Mouse (Mus musculus) granulocyte monocyte progenitor cell, adult 5-6 weeks (primary cell): ENCODE results near the gene Bub1b. TPM values are rescaled to one million over a fixed set of nuclear protein-coding genes. Genes with fewer than 3 reads are reported as not detected.
A peak's percentile ranks its signal among the peaks of the same experiment; 100 is the strongest.

Experiments used
- ATAC-seq: replicated peaks from 2 replicates; pipeline ENCODE4 v1.8.0; 2016; ENCODE audit warnings: mild to moderate bottlenecking, moderate TSS enrichment, inconsistent platforms; ENCODE audit not compliant: poor library complexity, severe bottlenecking
- total RNA-seq, 2 experiments: library from RNA; stranded (forward) in 1 of 2; stranded (reverse) in 1 of 2; fragments of 200-712, 200-1000 nt in 1 of 2; fragments of >200 nt in 1 of 2; fragmentation: Nextera tagmentation in 1 of 2; gene quantifications; 2 replicates each; pipeline ENCODE4 v1.2.3; 2014 to 2017

Gene Bub1b
- total RNA-seq, 2 experiments from 2014 or later = 39.4 to 117 TPM

DNA sequence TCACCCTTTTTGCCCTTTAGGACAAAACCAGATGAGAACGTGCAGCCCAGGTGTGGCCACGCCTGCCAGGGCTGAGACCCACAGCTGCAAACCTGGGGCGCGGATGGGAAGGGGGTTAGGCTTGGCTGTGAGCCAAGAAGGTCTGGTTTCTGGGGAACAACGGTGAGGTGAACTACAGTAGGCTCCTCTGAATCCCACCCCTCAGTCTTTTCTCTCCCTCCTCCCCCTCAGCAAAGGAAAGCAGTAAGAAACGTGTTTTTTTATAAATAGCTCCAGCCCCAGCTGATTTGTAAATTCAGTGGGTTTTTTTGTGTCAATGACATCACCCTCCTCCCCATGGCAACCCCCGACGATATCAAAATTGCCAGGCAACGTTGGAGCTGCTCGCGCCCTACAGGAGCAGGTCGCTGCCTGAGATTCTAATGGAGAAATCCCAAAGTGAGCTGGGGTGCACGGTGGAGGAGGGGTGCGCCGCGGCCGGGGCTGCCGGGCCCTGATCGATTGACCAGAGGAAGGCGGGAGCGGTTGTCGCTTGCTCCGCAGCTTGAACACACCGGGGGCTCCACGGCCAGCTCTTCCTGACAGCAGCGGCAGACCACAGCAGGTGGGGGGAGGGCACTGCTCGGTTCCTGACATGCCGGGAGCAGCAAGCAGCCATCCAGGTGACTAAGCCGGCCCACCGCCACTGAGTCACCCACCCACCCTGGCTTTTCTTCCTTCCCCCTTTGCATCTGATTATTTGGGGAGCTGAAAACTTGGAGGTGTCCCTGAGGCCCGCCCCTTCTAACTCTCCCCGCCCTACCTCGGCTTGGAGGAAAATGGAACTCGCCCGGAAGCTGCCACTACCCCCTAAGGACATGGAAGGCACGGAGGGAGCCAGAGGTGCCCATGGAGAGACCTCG, 65.1 kb downstream of the Bub1b start, which contains the start of gene Pak6:
Gene Pak6 (plus strand): TSS at position 402 of the 902 bp plus-strand sequence.
- peak; percentile 23 for ATAC-seq

DNA sequence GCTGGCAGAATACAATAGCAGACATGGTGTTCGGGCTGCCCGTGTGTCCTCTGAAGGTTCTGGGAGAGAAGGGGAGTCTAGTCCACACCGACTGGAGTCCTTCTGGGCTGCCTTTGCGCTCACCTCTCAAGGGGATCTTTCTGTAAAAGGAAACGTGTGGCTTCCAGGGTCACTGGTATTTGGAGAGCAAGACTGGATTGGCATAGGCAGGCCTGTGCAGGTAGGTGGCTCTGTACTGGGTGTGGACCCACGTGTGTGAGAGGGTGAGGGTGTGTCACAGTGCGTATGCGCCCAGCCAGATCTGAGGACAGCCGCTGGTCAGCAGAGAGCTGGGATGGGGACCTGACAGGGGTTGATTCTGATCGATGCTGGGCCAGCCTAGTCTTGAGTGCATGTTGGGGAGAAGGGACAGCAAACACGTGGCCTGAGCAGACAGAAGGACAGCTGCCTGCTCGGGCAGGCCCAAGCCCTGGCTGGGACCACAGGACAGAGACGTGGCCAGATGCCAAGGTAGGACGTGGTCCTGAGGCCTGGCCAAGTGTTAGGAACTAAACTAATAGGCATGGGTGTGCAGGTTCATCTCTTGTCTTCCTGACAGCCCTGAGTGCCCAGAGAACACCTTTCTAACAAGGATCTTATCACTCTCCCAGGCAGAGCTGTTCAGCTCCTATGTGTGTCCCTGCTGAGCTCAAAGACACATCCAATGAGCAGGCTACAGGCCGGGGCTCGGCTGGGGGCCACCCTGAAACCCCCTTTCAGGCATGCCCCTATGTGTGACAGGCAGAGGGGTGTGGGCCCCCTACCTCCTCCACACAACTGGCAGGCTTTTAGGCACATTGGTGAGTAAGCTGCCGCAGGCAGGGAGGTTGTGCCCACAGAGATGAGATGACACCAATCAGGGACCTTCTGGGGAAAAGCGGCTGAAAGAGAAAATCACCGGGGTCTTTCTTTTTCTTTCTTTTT, 66.1 kb downstream of the Bub1b start:
- no peak for ATAC-seq

DNA sequence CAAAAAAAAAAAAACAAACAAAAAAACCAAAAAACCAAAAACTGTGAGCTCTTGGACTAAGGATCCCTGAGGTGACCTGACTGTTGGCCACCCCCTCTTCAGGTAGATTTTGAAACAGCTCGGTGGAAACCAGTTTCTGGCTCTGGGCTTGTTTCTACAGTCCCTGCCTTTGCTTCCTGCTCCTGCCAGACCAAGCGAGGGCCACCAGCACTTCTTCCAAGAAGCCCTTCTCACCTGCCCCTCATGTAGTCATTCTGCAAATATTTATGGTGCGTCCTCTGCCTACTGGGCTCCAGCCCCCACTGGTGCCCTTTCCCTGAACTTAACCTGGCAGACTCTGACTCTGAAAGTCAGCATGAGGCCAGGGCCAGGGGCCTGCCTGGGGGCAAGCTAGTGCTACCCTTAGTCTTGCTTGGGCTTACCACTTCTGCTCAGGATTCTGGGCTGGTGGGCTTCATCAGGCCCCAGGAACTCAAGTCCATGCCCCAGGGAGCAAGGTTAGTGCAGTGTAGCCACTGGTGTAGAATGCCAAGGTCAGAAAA, 67.0 kb downstream of the Bub1b start:
- ATAC-seq = no peak

DNA sequence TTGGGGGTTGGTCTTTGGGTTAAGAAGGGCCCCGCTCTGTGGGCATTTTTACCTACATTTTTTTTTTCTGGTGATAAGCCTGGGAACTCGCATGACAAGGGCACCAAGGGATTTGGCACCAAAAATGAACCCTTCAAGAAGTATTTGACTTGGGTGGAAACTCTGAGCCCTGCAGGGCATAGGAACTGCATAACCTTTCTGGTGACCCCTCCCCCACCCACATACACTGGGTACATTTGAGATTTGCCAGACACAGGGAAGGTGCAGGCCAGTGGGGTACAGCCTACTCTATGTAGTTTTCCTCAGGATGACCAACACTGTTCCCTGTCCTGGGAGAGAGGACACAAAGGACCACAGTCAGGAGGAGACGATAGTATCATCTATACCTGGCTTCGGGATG, 67.6 kb downstream of the Bub1b start:
- ATAC-seq = no peak

DNA sequence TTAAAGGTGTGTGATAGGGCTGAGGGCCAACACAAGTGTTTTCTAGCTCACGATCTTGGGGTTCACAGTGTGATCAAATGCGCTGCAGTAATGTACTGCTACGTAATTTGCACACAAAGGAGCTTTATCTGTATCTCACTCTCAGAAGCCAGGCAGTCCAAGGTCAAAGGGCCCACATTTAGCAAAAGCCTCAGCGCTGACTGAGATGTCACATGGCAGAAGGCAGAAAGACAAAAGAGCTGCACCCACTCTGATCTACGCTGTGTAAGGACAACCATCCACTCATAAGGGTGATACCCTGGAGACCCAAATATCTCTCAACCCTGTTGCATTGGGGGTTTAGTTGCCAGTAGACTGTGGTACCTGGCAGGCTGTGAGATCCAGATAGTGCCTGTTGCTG, 69.2 kb downstream of the Bub1b start:
- ATAC-seq = no peak

DNA sequence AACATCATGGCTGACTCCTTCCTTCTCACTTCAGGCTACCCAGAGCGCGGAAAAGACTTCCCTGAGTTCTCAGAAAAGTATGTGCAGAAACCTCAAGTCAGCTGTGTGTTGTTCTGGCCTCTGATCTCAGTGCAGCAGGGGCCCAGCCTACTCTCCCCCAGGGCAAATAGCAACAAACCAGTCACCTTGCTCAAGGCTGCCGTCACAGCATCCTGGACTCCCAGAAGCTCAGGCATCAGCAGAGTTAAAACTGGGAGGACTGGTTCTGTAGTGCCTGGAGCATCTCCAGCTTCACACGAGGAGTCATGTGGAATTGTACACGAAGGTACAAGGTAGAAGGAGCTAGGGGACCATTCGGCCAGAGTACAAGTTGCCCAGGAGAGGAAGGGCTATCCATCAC, 71.2 kb downstream of the Bub1b start:
- no peak for ATAC-seq

DNA sequence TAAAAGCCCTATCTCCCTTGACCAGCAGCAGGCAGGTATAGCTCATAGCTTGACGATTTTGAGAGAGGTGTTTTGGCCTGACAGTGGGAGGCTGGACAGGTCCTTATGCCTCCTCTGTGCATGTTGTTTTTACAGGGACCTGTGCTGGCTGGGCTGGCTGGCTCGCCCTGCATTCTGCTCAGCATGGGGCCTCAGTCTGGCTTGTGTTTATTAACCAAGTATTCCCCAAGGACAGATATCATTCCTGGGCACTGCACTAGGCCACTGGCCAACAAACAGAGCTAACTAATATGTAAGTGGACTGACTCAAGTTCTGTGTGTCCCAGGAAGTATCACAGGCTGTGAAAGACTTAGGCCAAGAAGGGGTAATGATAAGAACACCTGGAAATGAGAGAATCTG, 71.8 kb downstream of the Bub1b start:
- ATAC-seq = no peak

DNA sequence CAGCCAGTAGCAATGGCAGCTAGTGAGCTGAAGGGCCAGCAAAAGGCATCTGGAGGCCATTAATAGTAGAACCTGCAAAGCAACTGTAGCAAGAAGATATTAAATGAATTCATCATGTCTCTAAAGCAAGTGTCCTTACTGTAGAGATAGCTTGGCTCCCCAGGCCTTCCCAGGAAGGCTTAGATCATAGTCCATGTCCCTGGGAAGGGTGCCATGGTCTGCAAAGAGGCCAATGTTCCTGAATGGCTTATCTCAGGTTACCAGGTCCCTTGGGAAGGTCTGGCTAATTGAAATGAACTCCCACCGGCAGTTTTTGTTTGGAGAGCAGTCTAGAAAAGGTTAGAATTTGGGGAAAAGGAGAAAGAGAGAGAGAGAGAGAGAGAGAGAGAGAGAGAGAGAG, 73.7 kb downstream of the Bub1b start:
- ATAC-seq = no peak

DNA sequence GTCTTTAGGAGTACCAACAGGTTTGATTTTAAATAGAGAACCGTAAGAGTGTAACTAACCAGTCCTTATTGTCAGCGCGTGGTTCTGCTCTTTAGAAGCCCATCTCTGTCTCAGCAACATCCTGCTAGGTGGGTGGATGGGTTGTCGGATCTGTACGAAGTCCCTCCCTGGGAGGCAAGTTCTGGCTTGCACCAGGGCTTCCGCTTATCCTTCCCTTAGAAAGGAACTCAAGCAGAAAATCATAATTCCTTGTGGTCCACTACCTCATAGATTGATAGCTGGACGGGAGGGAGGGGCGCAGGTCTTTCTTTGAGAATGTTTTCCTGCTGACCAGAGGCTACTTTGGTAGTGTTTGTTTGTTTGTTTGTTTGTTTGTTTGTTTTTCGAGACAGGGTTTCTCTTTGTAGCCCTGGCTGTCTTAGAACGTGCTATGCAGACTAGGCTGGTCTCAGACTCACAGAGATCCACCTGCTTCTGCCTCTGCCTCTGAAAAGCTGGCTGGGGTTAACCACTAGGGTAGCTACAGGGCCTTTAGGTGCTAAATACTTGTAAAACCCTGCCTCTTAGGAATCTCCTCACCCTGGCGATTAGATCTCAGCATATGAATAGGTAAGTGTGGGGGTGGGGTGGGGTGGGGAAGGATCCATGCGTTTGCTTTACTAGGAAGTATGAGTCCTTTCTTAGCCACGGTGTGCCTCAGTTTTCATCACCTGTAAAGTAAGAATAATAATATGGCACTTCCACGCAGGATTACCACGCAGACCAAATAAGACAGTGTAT, 75.9 kb downstream of the Bub1b start:
- ATAC-seq = no peak

DNA sequence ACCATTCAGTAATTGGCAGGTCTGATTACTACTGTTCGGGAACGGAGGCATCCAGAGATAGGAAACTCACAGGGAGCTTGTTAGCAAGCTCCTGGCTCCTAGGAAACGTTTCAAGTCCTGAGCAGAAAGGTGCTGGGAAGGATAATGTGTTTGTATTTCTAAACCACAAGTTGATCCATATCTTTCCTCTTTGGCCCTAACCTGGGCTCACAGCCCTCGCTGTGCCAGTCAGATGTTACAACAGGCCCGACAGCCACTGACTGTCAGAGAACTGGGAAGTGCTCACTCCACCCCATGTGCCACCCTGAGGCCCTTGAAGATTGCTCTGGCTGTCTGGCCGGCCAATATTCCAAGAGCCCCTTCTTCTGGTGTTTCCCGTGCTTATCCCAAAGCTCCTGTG, 76.5 kb downstream of the Bub1b start:
- ATAC-seq = no peak

DNA sequence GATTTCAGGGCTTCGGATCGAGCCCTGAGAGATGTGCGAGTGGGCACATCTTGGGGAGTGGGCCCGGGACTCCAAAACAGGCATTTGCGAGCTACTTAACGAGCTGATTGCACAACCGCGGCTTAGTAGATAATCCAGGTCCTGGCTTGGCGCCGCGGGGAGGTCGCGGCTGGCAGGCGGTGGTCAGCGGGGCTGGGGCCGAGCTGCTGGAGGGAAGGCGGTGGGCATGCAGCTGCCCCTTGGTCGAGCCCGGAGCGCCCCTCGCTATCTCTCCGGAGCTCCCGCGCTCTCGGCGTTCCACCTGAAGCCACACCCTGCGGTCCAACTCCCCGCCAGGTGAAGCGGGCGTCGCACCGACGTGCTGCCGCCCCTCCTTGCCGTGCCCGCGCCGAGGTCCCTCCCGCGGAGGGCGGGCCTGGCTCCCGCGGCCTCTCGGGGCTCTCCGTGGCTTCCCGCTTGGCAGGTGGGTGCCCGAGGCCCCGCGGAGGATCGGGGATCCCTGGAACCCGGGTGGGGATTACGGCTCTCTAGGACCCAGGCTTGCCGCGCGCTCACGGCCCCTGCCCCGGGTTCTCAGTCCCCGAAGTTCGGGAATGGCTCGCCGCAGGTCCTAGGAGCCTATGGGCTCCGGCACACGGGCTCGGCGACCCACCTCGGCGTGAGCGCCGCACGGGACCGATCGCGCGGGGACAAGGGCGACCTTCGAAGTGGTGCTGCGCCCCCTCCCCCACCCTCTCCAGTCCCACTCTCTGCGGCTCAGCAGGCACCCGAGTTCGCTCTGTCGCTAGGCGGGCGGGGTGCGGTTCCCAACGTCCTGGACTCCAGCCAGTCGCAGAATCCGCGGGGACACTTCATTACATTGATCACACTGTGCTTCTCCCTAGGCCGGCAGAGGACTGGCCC, 79.1 kb downstream of the Bub1b start:
- peak; percentile 29 for ATAC-seq

DNA sequence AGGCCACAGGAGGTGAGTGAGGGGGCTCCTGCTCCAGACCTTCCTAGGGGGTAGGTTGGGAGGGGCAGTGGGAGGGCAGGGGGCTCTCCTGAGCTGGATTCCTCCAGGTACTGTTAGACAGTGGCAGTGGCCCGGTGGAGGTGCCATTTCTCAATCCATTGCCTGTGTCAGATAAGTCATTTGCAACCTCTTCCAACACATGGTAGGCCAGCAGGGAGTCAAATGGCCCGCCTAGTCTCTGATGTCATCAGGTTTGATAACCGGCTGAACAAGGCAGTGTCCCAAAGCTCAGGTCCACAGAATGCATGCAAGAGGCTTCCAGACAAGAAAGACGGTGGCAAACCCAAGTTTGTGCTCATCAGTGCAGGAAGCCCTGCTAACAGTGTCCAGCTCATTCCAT, 79.8 kb downstream of the Bub1b start:
- 0 out of 2 replicates have a peak, but pooled peaks have one; percentile 15 for ATAC-seq

DNA sequence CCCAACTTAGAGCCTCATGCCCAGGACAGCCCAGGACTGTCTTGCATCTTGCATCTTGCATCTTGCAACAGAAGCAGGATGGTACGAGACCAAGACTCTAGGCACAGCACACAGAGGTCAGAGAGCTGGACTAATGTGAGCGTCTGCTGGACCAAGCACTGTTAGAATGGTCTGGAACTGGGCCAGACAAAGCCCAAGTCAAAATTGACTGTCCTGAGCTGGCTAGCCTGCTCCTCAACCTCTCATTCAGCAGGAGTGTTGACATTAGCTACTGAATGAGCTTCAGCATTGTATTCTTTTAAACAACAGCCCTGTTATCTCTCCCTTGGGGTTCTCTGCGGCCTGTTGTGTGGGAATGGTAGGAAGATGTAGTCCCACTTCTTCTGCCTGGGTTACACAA, 81.6 kb downstream of the Bub1b start:
- no peak for ATAC-seq

DNA sequence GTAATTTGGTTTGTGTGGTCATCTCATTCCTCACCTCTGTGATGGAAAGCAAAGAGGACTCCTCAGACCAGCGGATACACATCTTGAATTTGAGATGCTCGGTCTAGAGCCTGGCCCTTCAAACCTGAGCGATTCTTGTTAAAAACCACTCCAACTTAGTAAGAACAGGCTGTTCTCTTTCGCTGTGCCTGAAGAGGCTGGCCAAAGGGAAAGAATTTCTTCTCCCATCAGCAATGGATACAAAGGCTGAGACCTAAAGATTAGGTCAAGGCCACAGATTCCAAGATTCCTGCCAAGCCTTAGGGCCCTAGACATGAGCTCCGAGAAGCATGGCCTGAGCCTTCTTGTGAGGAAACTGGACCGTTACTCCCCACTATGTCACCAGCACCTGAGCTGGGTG, 82.9 kb downstream of the Bub1b start:
- no peak for ATAC-seq

DNA sequence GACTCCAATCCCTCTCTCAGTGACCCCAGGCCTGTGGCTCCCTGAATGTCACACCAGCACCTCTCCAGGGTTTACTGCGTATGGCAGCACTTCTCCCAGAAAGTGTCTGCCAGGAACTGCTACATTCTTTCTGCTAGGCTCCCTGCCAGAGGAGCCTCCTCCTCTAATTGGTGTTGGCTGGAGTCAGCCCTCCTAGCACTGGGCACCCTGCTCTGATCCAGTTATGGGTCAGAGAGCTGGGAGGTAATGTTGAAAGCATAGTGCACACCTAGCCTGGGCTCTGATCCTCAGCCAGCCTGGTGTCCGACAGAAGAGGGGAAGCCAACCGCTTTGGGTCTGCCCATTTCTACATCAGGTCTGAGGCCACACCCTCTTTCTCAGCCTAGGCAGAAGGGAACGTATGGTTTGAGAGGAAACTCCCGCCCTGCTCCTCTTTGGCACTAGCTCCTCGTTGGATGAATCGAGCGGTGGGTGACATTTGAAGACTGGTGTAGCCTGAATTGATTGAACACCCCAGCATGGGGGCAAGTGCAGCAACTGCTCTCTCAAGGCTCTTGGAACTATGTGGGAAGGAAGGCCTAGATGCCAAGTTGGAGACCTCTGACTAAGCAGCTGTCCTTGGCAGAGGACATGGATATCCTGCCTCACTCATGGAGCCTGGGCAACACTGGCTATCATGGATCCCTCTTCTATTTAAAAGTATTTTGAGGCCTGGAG, 84.7 kb downstream of the Bub1b start:
- ATAC-seq = peak; percentile 75

DNA sequence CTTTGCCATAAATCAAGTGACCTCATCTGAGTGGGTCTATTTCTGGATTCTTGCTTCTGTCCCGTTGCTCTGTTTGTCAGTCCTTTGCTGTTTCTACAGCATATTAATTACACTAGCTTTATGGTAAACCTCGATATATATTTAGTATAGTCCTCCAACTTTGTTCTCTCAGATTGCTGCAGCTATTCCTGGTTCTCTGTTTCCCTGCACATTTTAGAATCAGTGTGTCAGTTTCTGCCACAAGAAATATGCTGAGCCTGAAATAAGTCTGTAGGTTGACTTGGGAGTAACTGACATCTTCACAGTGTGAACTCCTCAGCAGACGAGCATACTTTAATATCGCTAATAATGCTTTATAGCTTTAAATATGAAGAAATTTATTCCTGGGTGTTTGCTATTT, 87.1 kb downstream of the Bub1b start:
- no peak for ATAC-seq

DNA sequence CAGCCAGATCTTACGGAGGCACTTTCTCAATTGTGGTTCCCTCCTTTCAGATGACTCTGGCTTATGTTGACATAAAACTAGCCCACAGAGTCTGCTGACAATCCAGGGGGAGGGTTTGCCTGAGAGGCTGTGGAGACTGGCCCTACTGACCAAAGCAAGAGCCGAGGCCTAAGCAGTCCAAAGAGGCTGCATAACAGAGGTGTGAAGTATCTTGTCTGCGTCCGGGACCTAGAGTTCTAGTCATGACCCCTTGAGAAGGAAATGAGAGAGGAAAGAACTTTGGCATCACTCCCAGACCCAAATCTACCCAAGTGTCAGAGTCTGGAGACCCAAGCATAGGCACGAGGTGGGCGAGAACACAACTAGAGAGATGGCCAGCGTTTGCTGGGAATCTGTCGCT, 88.7 kb downstream of the Bub1b start:
- ATAC-seq = peak; percentile 50

DNA sequence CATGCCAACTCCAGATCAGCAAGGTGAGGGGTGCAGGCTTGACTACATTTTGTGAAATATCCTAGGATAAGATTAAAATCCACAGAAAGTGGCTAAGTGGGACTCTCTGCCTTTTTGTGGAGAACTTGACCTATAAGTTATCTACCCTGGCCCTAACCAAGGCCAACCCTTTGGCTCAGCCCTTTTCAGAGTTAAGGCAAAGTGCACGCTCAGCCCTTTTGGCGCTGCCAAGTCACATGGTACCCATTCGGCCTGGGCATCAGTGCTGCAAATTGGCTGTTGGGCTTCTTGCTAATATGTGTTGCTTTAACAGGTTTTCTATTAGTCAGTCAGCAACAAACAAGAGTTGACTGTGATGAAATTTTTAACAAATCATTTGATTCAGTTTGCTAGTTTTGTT, 89.8 kb downstream of the Bub1b start:
- ATAC-seq = no peak
